In the genomic region with DNA sequence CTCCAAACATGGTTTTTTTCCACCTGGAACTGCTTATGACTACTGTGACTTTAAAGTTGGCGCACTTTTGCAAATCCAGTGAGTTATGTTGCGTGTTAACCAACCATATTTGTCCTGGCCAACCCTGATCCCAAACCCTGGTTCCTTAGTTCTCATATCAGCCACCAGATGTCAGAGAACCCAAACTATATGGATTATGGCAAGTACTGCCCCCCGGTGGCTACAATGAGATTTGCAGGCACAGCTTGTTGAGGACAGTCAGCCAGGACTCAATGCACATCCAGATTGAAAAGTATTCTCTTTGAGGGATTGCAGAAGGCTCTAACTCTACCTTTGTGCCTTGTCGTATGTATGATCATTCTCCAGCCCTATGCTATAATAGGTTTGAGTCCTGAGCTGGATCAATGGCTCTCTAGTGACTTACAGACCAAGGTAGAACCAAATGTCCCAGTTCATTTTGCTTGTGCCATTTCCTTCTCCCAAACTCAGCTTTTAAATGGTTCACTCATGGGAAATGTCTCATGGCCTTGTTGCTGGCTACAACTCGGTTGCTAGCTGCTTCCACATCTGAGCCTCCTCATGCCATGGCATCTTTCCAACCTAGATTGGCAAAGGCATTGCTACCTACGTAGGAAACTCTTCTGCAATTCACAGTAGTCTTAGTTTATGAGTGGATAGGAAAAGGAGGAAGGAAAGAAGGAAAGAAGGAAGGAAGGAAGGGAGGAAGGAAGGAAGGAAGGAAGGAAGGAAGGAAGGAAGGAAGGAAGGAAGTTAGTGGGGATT, we compare ENCODE assay signal across 9 mouse cellular contexts.
DNase-seq lines count a peak whose midpoint lies in the region; ATAC-seq and TF ChIP-seq lines count a peak whose summit lies in the region.
"Had no signal": no experiment of that assay in that cellular context is flagged by ENCODE, and none has a peak within 500 bp of the region (broad histone marks: within the 10 kb centered on the region; RNA-seq: fewer than 3 reads in every experiment).

No protein-coding gene starts in this region.

- H3K4me3 ChIP-seq in kidney, postnatal 0 days (replicated peaks; ENCODE audit: low read depth, low read length): no peak overlapping the region
- H3K4me3 ChIP-seq in kidney, embryonic 16.5 days (ENCODE audit: low read length): no peak overlapping the region
- H3K4me3 ChIP-seq in E14TG2a.4 (replicated peaks; ENCODE audit: low read length): no peak overlapping the region
- H3K4me3 ChIP-seq: megakaryocyte, embryonic 14.5 days had no signal

- no peaks in the 10 kb centered on the region for H3K27me3 ChIP-seq in kidney, postnatal 0 days (ENCODE audit: insufficient read depth, low read length)
- no peaks in the 10 kb centered on the region for H3K27me3 ChIP-seq in kidney, embryonic 16.5 days (ENCODE audit: insufficient read depth, low read length)
- no peaks in the 10 kb centered on the region; the same call in 1 of the 2 replicates for H3K27me3 ChIP-seq in E14TG2a.4 (ENCODE audit: insufficient read depth, low read length)

- peak; percentile 44 for DNase-seq in adrenal gland, postnatal 14 days
- no peak for DNase-seq in adrenal gland, postnatal 4 days (ENCODE audit: low spot score in 2 of 2)
- DNase-seq in kidney, postnatal 0 days (ENCODE audit: low spot score): no peak
- peak; percentile 18 for DNase-seq in lung, postnatal 25 days (ENCODE audit: low spot score)
- no peak for DNase-seq in adrenal gland, adult 18-20 months (ENCODE audit: low spot score in 2 of 2)
- no peak for DNase-seq in right cerebral cortex, postnatal 36 days (ENCODE audit: low spot score in 2 of 2)

- no peak overlapping the region for H3K27ac ChIP-seq in kidney, postnatal 0 days
- no peak overlapping the region for H3K27ac ChIP-seq in kidney, embryonic 16.5 days (ENCODE audit: low read length)

- H3K36me3 ChIP-seq in kidney, postnatal 0 days (ENCODE audit: insufficient read depth, low read length): no peaks in the 10 kb centered on the region
- no peaks in the 10 kb centered on the region for H3K36me3 ChIP-seq in kidney, embryonic 16.5 days (ENCODE audit: insufficient read depth, low read length)
- H3K36me3 ChIP-seq in E14TG2a.4 (ENCODE audit: insufficient read depth, low read length): no peaks in the 10 kb centered on the region

- no peak overlapping the region for H3K4me2 ChIP-seq in kidney, postnatal 0 days (ENCODE audit: low read length)
- no peak overlapping the region for H3K4me2 ChIP-seq in kidney, embryonic 16.5 days (replicated peaks; ENCODE audit: low read depth, low read length)

- 73% methylated on average over 6 of the region's 6 CpGs for WGBS in kidney, postnatal 0 days
- 77% methylated on average over 6 of the region's 6 CpGs for WGBS in kidney, embryonic 16.5 days

- peaks cover 4% of the 10 kb centered on the region; the same call in 1 of the 2 replicates for H3K4me1 ChIP-seq in kidney, postnatal 0 days (replicated peaks; ENCODE audit: insufficient read depth, low read length)
- H3K4me1 ChIP-seq in kidney, embryonic 16.5 days (ENCODE audit: insufficient read depth, low read length): peaks cover 13% of the 10 kb centered on the region
- H3K4me1 ChIP-seq in E14TG2a.4 (replicated peaks; ENCODE audit: low read depth, low read length): peaks cover 28% of the 10 kb centered on the region

- H3K9me3 ChIP-seq in kidney, postnatal 0 days (replicated peaks; ENCODE audit: low read length): no peaks in the 10 kb centered on the region
- H3K9me3 ChIP-seq in kidney, embryonic 16.5 days (ENCODE audit: low read length): no peaks in the 10 kb centered on the region
- H3K9me3 ChIP-seq in E14TG2a.4 (ENCODE audit: low read length): no peaks in the 10 kb centered on the region

- no peak for ATAC-seq in kidney, postnatal 0 days (replicated peaks; ENCODE audit: low FRiP score, low read depth)
- ATAC-seq in kidney, embryonic 16.5 days (ENCODE audit: low FRiP score, low TSS enrichment): no peak

- H3K9ac ChIP-seq in kidney, postnatal 0 days (ENCODE audit: low read depth, low read length): no peak overlapping the region
- no peak overlapping the region for H3K9ac ChIP-seq in kidney, embryonic 16.5 days (replicated peaks; ENCODE audit: low read length)

- peak; percentile 66 for TF ChIP-seq CTCF in kidney, postnatal 0 days (IDR thresholded peaks at IDR 0.05; ENCODE audit: low read depth)
- peak; percentile 78 for TF ChIP-seq CTCF in E14TG2a.4 (conservative IDR thresholded peaks at IDR 0.05; ENCODE audit: low read length)

Comparison
In these comparisons a context has a peak if more than half of its experiments do, and no peak if none do; other contexts are left out.
1. DNase-seq: peak in adrenal gland, postnatal 14 days (single experiment) and lung, postnatal 25 days (single experiment); none in adrenal gland, postnatal 4 days (0 of 2), kidney, postnatal 0 days (single experiment), adrenal gland, adult 18-20 months (0 of 2) and right cerebral cortex, postnatal 36 days (0 of 2).